Mouse (Mus musculus) adrenal gland, adult (tissue): ENCODE data around the gene Ogg1.

Experiments used
- DNase-seq, 2 experiments: peaks; one replicate each; pipeline ENCODE4 v3.0.0; 2022 to 2023; ENCODE audit warnings: low spot score in 1 of 2; ENCODE audit not compliant: inconsistent age in 2 of 2

Gene Ogg1

DNA sequence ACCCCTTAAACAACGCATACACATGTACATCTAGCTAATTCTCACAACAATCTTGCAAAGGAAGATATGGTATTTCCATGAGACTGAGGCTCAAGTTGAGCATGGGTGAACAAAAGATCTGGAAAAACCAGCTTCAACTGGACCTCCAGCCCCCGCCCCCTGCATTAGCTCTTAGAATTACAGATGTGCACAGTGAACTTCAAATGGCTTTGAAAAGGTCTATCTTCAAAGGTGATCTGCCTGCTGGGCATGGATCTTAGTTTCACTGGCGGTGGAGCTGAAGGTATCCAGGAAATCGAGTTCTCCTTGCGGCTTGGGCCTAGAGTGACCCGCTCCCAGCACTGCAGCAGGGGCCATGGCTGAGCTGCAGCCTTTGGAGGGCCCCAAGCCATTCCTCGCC is 41.4 kb downstream of the Ogg1 start:
- no peak for DNase-seq

DNA sequence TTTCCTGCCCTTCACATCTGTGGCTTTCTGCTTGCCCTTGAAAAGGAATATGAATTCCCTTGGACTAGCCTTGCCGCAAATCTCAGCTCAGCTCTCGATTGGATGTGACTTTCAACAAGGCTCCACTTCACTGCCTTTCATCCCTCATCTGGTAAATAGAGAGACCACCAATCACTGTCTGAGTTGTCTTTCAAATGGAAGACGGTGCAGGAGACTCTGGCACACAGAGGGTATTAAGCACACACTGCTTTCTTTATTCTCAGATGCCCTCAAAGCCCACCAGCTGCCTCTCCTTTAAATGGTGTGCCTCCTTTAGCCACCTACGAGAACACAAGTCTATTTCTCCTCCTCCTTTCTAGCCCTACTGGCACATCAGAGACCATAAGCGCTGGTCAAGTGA is 41.8 kb downstream of the Ogg1 start:
- DNase-seq: peak in 1 of 2 experiments; percentile 43

DNA sequence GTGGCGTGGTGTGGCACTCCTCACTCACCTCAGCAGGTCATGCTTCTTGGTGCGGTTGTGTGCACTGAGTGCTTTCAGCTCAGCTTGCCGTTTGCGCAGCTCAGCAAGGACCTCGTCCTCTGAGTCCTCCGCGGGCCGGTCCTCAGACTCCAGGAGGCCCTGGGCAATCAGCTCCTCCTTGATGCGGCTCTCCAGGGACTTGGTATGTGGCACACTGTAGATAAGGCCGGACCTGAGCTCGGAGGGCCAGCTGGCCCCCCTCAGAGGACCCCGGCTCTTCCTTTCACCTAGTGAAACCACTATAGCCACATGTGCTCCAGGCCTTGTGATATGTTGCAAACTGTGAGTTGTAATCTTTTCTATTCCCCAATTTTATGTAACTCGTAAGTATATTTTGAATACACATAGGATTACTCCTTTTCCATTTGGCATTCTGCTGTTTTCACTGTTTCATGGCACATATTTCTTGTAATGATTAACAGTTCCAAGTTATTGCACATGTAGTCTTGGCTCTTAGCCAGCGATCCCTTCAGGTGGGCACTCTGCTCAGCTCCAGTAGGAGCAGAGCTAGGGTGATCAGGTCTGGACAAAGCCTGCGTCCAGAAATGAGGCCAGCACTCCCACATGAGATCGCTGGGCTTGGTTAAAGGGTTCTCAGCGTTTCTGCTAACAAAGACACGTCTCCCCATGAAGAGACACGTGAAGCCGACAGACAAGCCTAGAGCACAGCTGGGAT is 43.6 kb downstream of the Ogg1 start:
- DNase-seq: no peak

DNA sequence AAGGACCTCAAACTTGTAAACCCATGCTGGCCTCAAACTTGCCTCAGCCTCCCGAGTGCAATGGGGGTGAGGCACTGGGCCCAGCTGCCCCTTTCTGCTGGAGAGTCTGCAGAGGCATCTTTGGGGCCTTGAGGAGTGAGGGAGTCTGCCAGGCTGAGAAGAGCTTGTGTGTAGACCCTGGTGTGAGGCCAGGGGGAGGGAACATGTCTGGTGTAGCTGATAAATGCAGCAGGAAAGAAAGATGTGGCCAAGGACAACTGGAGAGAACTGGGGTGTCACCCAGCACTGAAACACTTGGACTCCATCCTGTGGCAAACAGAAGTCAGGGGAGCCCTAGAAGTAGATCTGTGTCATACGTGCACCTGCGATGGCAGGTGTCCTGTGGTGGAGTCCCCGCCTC is 46.7 kb downstream of the Ogg1 start:
- DNase-seq: peak in 1 of 2 experiments; percentile 68

DNA sequence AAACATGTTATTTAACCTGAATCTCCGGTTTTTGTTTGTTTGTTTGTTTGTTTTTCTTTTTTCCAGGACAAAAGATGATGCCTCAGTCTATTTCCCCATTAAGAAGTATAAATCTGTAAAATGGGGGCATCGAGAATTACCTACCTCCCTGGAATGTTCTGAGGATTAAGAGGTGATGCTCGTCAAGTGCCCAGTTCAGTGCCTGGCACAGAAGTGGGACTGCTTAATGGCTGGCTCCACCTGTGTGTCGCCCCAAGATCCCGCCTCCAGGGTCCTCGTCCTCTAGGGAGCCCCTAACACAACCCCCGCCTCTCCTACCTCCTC is 50.4 kb downstream of the Ogg1 start:
- DNase-seq: no peak

DNA sequence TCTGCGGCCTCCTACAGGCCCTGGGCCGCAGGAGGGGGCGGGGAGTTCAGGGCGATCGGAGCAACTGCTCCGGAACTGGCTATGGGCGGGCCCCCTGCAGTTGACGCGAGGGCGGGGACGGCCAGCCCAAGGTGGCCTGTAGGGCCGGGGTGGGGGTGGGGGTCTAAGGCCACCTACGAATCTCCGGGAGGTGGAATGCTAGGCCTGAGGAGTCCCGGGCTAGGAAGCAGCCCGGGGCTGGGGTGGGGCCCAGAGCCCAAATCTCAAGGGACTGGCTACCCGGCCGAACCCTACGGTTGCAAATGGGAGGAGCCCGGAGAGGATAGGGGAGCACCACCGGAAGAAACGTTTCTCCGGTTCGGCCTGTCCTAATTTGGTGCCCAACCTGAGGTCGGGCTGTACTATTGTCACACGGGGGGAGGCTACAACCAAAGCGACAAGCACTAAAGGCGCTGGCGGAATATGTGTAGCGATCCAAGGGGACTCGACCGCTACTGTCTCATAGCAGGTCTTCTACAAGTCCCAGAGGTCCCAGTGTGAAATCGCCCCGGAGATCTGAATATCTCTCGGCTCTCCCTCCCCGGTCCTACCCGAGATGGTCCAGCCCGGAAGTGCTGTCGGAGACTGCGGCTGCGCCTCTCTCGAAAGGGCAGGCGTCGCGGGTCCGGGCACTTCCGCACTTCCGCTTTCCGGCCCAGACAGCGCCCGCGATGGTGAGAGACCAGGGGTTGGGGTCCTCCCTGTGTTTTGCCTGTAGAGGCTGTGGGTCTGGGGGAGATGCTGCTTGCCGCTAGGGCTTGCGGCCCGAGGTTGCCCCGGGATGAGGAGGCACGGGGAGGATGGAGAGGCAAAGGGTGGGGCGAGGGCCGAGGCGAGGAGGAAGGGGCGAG is 51.0 kb downstream of the Ogg1 start, which contains the start of the genes Tada3 and Arpc4:
Gene Tada3 (minus strand): TSS at position 388 of the 890 bp plus-strand sequence.
Gene Arpc4 (plus strand): TSS at position 620 of the 890 bp plus-strand sequence.
- peak; percentile 93 to 98 for DNase-seq

DNA sequence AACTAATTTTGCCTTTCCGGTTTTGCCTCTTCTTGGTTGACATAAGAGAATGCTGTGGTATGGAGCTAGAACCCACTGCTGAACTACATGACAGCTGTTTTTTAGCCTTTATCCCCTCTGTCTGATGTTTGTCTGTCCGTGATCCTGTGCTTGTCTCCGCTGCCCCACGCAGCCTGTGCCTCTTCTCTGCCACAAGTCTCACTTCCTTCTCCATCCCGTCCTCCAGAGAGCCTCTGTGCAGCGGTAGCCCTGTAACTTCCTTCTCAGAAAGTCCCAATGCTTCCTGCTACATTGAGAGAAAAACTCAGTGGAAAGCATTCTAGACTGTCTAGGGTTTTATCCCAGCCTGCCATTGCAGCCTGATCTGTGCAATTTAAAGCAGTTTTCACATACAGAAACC is 52.5 kb downstream of the Ogg1 start:
- DNase-seq: peak in 1 of 2 experiments; percentile 39

DNA sequence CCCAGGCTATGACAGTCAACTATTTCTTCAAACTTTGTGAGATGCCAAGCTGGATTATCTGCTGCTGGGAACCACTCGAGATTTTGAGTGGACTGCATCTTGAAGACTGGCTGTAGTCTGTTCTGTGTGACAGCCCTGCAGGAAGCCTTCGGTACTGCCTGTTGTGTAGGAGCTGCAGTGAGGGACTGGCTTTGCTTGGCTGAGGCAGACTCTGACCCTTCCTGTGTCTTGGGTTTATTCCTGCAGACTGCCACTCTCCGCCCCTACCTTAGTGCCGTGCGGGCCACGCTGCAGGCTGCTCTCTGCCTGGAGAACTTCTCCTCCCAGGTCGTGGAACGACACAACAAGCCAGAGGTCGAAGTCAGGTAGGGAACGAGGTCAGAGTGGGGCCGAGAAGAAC is 53.7 kb downstream of the Ogg1 start:
- no peak for DNase-seq

DNA sequence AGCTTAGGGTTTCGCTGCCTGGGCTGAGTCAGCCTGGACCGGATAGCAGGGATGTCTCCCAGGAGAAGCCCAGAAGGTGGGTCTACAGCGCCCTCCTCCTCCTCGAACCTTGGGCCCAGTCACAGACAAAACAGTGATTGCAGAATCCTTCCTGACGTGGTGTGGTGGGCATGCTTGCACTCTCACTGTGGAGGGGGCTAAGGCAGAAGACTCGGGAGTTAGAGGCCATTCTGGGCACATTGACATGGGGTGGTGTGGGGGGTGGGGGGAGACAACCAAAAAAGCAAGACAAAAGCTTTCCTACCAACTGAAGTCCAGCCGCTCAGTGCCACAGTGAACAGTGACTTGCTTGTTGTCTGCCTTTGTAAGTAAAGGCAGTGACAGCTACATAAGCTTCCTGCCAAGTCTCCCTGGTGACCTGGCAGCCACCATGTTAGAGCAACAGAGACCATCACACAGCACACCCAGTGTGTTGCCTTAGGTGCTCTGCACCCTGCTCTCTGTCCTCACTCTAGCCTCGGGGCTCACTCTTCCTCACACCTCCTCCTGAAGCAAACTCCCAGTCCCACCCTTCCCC is 57.7 kb downstream of the Ogg1 start:
- no peak for DNase-seq
